ENCODE assay signal across 23 mouse cellular contexts in genomic region chr11:63583321-63583720, GRCm38 (mm10).
DNase-seq lines count a peak whose midpoint lies in the region; ATAC-seq and TF ChIP-seq lines count a peak whose summit lies in the region.
"Had no signal": no experiment of that assay in that cellular context is flagged by ENCODE, and none has a peak within 500 bp of the region (broad histone marks: within the 10 kb centered on the region; RNA-seq: fewer than 3 reads in every experiment).

No protein-coding gene starts in this region.

- H3K4me2 ChIP-seq in hindbrain, postnatal 0 days (ENCODE audit: low read depth, low read length), result no peak overlapping the region
- H3K4me2 ChIP-seq in hindbrain, embryonic 16.5 days (ENCODE audit: low read length), result no peak overlapping the region
- no peak overlapping the region for H3K4me2 ChIP-seq in midbrain, postnatal 0 days (ENCODE audit: low read depth, low read length, poor library complexity, severe bottlenecking)
- H3K4me2 ChIP-seq in midbrain, embryonic 13.5 days (replicated peaks), result no peak overlapping the region
- H3K4me2 ChIP-seq: embryonic facial prominence, embryonic 13.5 days; embryonic facial prominence, embryonic 15.5 days; forebrain, embryonic 13.5 days; forebrain, embryonic 15.5 days had no signal

- no peak overlapping the region for H3K27ac ChIP-seq in hindbrain, postnatal 0 days
- no peak overlapping the region for H3K27ac ChIP-seq in hindbrain, embryonic 16.5 days (ENCODE audit: low read depth, low read length)
- H3K27ac ChIP-seq in midbrain, postnatal 0 days (ENCODE audit: low read depth, low read length), result no peak overlapping the region
- no peak overlapping the region for H3K27ac ChIP-seq in midbrain, embryonic 13.5 days
- no peak overlapping the region for H3K27ac ChIP-seq in gastrocnemius, adult 2 months
- H3K27ac ChIP-seq: embryonic facial prominence, embryonic 13.5 days; embryonic facial prominence, embryonic 15.5 days; forebrain, embryonic 13.5 days; forebrain, embryonic 15.5 days had no signal

- ATAC-seq in hindbrain, postnatal 0 days, result no peak
- no peak for ATAC-seq in hindbrain, embryonic 16.5 days
- no peak for ATAC-seq in midbrain, postnatal 0 days (ENCODE audit: low FRiP score)
- no peak for ATAC-seq in midbrain, embryonic 13.5 days
- ATAC-seq: activated CD4-positive, CD25-positive, alpha-beta regulatory T cell, adult 4 months; forebrain, embryonic 13.5 days; forebrain, embryonic 15.5 days; forebrain, postnatal 0 days had no signal

- H3K4me1 ChIP-seq in hindbrain, postnatal 0 days (ENCODE audit: insufficient read depth, low read length), result no peaks in the 10 kb centered on the region
- H3K4me1 ChIP-seq in hindbrain, embryonic 16.5 days (ENCODE audit: control insufficient read depth, insufficient read depth, low read depth, low read length), result no peaks in the 10 kb centered on the region
- H3K4me1 ChIP-seq in midbrain, postnatal 0 days (ENCODE audit: insufficient read depth, low read length), result no peaks in the 10 kb centered on the region
- H3K4me1 ChIP-seq in midbrain, embryonic 13.5 days (replicated peaks), result no peaks in the 10 kb centered on the region
- H3K4me1 ChIP-seq: embryonic facial prominence, embryonic 13.5 days; embryonic facial prominence, embryonic 15.5 days had no signal

- no peaks in the 10 kb centered on the region for H3K9me3 ChIP-seq in hindbrain, postnatal 0 days (ENCODE audit: low read length)
- H3K9me3 ChIP-seq in hindbrain, embryonic 16.5 days (ENCODE audit: control insufficient read depth, low read length), result no peaks in the 10 kb centered on the region
- no peaks in the 10 kb centered on the region for H3K9me3 ChIP-seq in midbrain, postnatal 0 days (ENCODE audit: low read length)
- H3K9me3 ChIP-seq in midbrain, embryonic 13.5 days, result no peaks in the 10 kb centered on the region
- H3K9me3 ChIP-seq: embryonic facial prominence, embryonic 13.5 days; embryonic facial prominence, embryonic 15.5 days; forebrain, embryonic 13.5 days; forebrain, embryonic 15.5 days had no signal

- TF ChIP-seq CTCF in hindbrain, postnatal 0 days (IDR thresholded peaks at IDR 0.05; ENCODE audit: low read depth), result no peak
- TF ChIP-seq CTCF in midbrain, postnatal 0 days (IDR thresholded peaks at IDR 0.05), result no peak
- TF ChIP-seq CTCF in gastrocnemius, adult 2 months (IDR thresholded peaks at IDR 0.05), result no peak

- peak; percentile 51 for DNase-seq in hindbrain, postnatal 0 days (ENCODE audit: low spot score)
- DNase-seq in midbrain, postnatal 0 days (ENCODE audit: low spot score), result peak; percentile 56
- peak; percentile 23 for DNase-seq in brain, adult 2 months (ENCODE audit: low read depth, low spot score)
- DNase-seq in gastrocnemius, adult 2 months, result no peak
- DNase-seq: adrenal gland, adult 8-10 months; adrenal gland, postnatal 14 days; adrenal gland, postnatal 36 days; cerebellum, adult 11 months; cerebellum, adult 18-20 months; cerebellum, adult 8-10 months; cerebellum, adult 9-11 months; cerebellum, postnatal 14 days; cerebellum, postnatal 36 days; embryo, embryonic 11 days; forebrain, postnatal 0 days had no signal

- no peak overlapping the region for H3K4me3 ChIP-seq in hindbrain, postnatal 0 days (ENCODE audit: low read length)
- H3K4me3 ChIP-seq in hindbrain, embryonic 16.5 days (ENCODE audit: low read length), result no peak overlapping the region
- H3K4me3 ChIP-seq in midbrain, postnatal 0 days (ENCODE audit: low read depth, low read length), result no peak overlapping the region
- H3K4me3 ChIP-seq in midbrain, embryonic 13.5 days (replicated peaks), result no peak overlapping the region
- no peak overlapping the region for H3K4me3 ChIP-seq in gastrocnemius, adult 2 months
- H3K4me3 ChIP-seq: embryonic facial prominence, embryonic 13.5 days; embryonic facial prominence, embryonic 15.5 days; erythroblast, embryonic 14.5 days; forebrain, embryonic 13.5 days; forebrain, embryonic 15.5 days had no signal

- H3K9ac ChIP-seq in hindbrain, postnatal 0 days (replicated peaks; ENCODE audit: low read length), result no peak overlapping the region
- H3K9ac ChIP-seq in hindbrain, embryonic 16.5 days (ENCODE audit: low read depth, low read length), result no peak overlapping the region
- no peak overlapping the region for H3K9ac ChIP-seq in midbrain, postnatal 0 days (replicated peaks; ENCODE audit: low read length, poor library complexity, severe bottlenecking)
- no peak overlapping the region for H3K9ac ChIP-seq in midbrain, embryonic 13.5 days (replicated peaks)
- H3K9ac ChIP-seq: embryonic facial prominence, embryonic 13.5 days; embryonic facial prominence, embryonic 15.5 days; forebrain, embryonic 13.5 days; forebrain, embryonic 15.5 days; forebrain, postnatal 0 days had no signal

- H3K36me3 ChIP-seq in hindbrain, postnatal 0 days (ENCODE audit: insufficient read depth, low read length), result no peaks in the 10 kb centered on the region
- no peaks in the 10 kb centered on the region for H3K36me3 ChIP-seq in hindbrain, embryonic 16.5 days (ENCODE audit: control insufficient read depth, insufficient read depth, low read length)
- H3K36me3 ChIP-seq in midbrain, postnatal 0 days (ENCODE audit: insufficient read depth, low read length), result no peaks in the 10 kb centered on the region
- H3K36me3 ChIP-seq in midbrain, embryonic 13.5 days, result no peaks in the 10 kb centered on the region
- H3K36me3 ChIP-seq: embryonic facial prominence, embryonic 13.5 days; embryonic facial prominence, embryonic 15.5 days; forebrain, embryonic 15.5 days had no signal

- no peaks in the 10 kb centered on the region for H3K27me3 ChIP-seq in hindbrain, postnatal 0 days (ENCODE audit: insufficient read depth, low read length)
- no peaks in the 10 kb centered on the region for H3K27me3 ChIP-seq in hindbrain, embryonic 16.5 days (replicated peaks; ENCODE audit: control insufficient read depth, insufficient read depth, low read length)
- no peaks in the 10 kb centered on the region for H3K27me3 ChIP-seq in midbrain, postnatal 0 days (ENCODE audit: insufficient read depth, low read length)
- no peaks in the 10 kb centered on the region for H3K27me3 ChIP-seq in midbrain, embryonic 13.5 days
- H3K27me3 ChIP-seq: embryonic facial prominence, embryonic 13.5 days; embryonic facial prominence, embryonic 15.5 days; forebrain, embryonic 13.5 days; forebrain, embryonic 15.5 days had no signal

- WGBS in hindbrain, postnatal 0 days, result 68% methylated on average over 3 of the region's 3 CpGs
- 64% methylated on average over 3 of the region's 3 CpGs for WGBS in hindbrain, embryonic 16.5 days
- WGBS in midbrain, postnatal 0 days, result 48% methylated on average over 3 of the region's 3 CpGs
- WGBS in midbrain, embryonic 13.5 days, result 72% methylated on average over 3 of the region's 3 CpGs

- intact Hi-C loops in gastrocnemius, adult 2 months (cut with DNase I), result no loop called here
